Mouse (Mus musculus) spleen, adult 18-20 months (tissue): ENCODE measurements around the gene Slc25a45.

Source experiments
- DNase-seq, 2 experiments: peaks; one replicate each; pipeline ENCODE4 v3.0.0; 2022; ENCODE audit warnings: mixed read lengths in 2 of 2

Gene Slc25a45

DNA sequence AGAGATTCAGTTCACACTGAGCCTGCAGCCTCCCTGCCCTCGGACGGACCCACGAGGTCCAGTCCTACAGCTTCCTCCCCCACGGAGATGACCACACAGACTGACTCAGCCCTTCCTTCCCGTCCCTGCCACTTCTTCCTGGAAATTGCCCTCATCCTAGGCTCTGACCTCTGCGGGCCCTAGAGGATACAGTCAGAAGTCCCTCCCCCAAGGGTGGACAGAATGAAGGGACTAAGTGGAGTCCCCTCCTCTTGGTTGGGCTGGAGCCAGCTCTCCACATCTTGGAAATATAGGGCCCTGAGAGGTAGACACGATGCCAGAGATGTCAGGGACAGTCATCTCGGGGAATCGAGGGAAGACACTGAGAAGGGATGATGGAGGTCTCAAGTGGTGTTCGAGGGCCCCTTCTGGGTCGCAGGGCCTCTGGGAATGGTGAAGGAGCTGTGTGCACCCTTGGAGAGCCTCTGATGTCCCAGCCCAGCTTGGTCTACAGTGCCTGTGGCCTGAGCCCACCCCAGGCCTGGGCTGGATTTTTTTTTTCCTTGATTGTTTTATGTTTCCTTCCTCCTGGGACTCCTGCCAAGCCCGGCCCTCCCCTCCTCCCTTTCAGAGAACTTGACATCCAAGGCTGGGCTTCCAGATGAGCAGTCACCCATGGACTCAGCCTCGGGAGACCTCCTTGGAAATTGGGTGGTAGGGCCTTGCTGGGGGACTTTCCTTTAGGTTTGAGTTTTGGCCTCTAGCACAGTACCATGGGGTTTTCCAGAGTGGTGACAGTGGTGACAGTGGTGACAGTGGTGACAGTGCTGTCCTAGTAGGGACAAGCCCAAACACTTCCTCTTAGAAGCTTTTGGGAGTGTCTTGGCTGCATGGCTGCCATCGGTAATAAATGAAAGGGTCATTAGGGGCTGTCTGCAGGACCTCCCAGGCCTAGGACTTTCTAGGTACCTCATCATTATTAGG lies 52.3 kb downstream of the Slc25a45 start:
- DNase-seq, result no peak

DNA sequence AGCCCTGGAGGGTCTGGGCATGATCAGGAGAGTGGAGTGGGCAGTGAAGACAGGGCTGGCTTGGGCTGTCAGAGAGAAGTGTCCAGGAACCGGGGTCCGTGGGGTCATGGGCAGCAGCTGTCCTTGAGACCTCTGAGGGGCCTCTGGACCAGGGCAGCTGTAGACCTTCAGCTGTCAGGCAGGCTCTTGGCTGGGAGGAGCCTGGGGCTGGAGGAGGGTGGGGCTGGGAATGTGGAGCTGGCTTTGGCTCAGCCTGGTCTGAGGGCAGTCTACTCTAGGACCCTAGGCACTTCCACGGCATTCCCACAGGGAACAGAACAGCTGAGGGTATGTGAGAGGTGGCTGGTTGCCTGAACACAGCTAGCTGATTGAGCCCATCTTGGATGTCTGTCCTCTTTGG lies 57.7 kb downstream of the Slc25a45 start:
- no peak for DNase-seq
